Mouse (Mus musculus): Measurements from ENCODE around the gene Lrrc51. TPM values are rescaled to one million over a fixed set of nuclear protein-coding genes. Genes with fewer than 3 reads are reported as not detected.
"Not testable (repeated sequence)": the region's sequence is repeated elsewhere in the genome, so short reads cannot be mapped to it uniquely, and the experiment has no call there.

The Lrrc51 gene
- total and polyA plus RNA-seq, 2 experiments from 2014 or later = 0.19 to 3.0 TPM

DNA sequence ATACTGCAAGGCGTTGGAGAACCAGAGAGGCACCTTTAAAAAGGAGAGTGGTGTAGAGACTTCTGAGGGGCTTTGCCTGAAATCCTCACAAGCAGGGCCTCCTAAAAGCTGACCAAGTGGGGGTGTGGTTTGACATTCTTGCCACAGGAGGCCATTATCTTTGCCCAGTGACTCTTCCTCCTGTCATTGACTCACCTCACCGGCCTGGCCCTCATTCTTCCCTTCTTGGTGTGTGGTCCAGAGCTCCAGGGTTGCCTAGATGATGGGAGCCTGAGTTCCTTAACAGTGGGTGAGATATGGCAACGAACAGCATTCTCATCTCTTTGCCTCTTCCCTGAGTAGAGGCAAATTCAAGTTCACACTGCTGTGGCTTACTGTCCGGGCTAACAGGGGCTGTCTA, 22.2 kb upstream of the Lrrc51 start:
- Histone ChIP-seq H3K4me3 (ENCODE audit: low read depth, low read length) (no peak overlapping the region), H3K27me3 (ENCODE audit: control insufficient read depth, insufficient read depth, low read length) (no peaks in the 10 kb centered on the region), H3K4me2 (ENCODE audit: low read depth, low read length) (no peak overlapping the region), H3K36me3 (replicated peaks; ENCODE audit: control insufficient read depth, insufficient read depth, low read length) (no peaks in the 10 kb centered on the region), H3K9ac (replicated peaks; ENCODE audit: low read depth, low read length) (no peak overlapping the region), H3K27ac (ENCODE audit: low read depth) (no peak overlapping the region), H3K4me1 (ENCODE audit: control insufficient read depth, insufficient read depth) (no peaks in the 10 kb centered on the region), H3K9me3 (replicated peaks; ENCODE audit: control insufficient read depth, low read length) (no peaks in the 10 kb centered on the region)
- 56% methylated on average over 4 of the region's 4 CpGs for WGBS
- no peak for DNase-seq (ENCODE audit: low spot score)
- no peak for TF ChIP-seq EP300 (IDR thresholded peaks at IDR 0.05; ENCODE audit: low read depth)
- TF ChIP-seq CTCF (IDR thresholded peaks at IDR 0.05; ENCODE audit: low read depth) = no peak
- ATAC-seq (ENCODE audit: insufficient read depth, low read depth) = no peak

DNA sequence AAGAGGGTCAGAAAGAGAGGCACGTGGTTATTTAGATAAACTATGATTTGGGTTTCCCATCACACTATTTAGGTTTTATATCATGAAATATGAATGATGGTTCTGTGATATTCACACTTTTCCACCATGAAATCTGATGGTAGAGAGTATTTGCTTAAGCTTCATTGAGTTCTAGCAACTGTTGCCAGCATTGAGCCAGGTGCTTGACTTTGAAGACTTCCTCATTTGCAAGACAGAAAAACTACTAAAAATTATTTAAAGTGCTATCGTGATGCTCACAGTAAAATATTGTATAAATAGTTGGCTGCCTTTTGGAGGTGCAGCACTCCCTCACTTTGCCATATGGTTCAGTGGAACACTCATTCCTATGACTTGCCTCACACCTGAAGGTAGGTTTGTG, 21.6 kb upstream of the Lrrc51 start:
- Histone ChIP-seq H3K4me1 (ENCODE audit: control insufficient read depth, insufficient read depth) (no peaks in the 10 kb centered on the region), H3K4me2 (ENCODE audit: low read depth, low read length) (no peak overlapping the region), H3K27ac (ENCODE audit: low read depth) (no peak overlapping the region), H3K27me3 (ENCODE audit: control insufficient read depth, insufficient read depth, low read length) (no peaks in the 10 kb centered on the region), H3K9ac (replicated peaks; ENCODE audit: low read depth, low read length) (no peak overlapping the region), H3K4me3 (ENCODE audit: low read depth, low read length) (no peak overlapping the region), H3K9me3 (replicated peaks; ENCODE audit: control insufficient read depth, low read length) (no peaks in the 10 kb centered on the region), H3K36me3 (replicated peaks; ENCODE audit: control insufficient read depth, insufficient read depth, low read length) (no peaks in the 10 kb centered on the region)
- no peak for TF ChIP-seq EP300 (IDR thresholded peaks at IDR 0.05; ENCODE audit: low read depth)
- no peak for TF ChIP-seq CTCF (IDR thresholded peaks at IDR 0.05; ENCODE audit: low read depth)
- no peak for ATAC-seq (ENCODE audit: insufficient read depth, low read depth)
- 80% methylated on average over 2 of the region's 2 CpGs for WGBS
- no peak for DNase-seq (ENCODE audit: low spot score)

DNA sequence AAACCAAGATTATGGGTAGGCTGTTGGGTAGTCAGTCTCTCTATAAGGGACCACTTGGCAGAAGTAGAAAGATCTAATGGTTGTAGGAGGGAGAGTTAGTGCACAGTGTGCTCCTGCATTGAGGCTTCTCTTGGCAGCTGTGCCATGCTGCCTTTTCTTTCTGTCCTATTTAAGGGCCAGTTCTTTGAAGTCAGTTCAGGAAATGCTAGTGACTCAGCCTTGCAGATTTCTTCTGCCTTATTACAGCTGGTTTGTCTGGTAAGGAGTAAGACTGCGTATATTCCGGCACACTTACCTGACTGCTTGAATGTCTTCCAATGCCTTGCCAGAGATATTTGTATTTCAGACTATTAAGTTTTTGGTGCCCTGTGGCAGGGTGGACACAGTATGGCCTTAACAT, 20.5 kb upstream of the Lrrc51 start:
- Histone ChIP-seq H3K9me3 (replicated peaks; ENCODE audit: control insufficient read depth, low read length) (no peaks in the 10 kb centered on the region), H3K4me3 (ENCODE audit: low read depth, low read length) (no peak overlapping the region), H3K9ac (replicated peaks; ENCODE audit: low read depth, low read length) (no peak overlapping the region), H3K4me2 (ENCODE audit: low read depth, low read length) (no peak overlapping the region), H3K27me3 (ENCODE audit: control insufficient read depth, insufficient read depth, low read length) (no peaks in the 10 kb centered on the region), H3K27ac (ENCODE audit: low read depth) (no peak overlapping the region), H3K4me1 (ENCODE audit: control insufficient read depth, insufficient read depth) (no peaks in the 10 kb centered on the region), H3K36me3 (replicated peaks; ENCODE audit: control insufficient read depth, insufficient read depth, low read length) (no peaks in the 10 kb centered on the region)
- 82% methylated on average over 2 of the region's 2 CpGs for WGBS
- DNase-seq (ENCODE audit: low spot score) = no peak
- TF ChIP-seq EP300 (IDR thresholded peaks at IDR 0.05; ENCODE audit: low read depth) (no peak), CTCF (IDR thresholded peaks at IDR 0.05; ENCODE audit: low read depth) (no peak)
- ATAC-seq (ENCODE audit: insufficient read depth, low read depth) = no peak

DNA sequence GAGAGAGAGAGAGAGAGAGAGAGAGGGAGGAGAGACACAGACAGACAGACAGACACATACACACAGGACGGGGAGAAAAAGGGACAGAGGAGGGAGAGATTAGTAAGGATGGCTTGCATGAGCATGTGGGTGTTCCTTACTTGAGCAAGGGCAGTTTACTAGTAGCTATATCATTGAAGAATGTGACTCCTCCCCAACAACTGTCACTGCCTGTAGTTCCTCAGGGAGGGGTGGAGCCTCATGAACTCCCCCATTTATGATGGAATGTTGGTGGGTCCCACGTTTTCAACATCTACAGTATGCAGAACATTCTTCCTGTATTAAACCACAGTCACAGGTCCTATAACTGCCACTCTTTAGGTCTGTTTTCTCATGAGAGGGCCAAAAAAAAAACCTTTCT, 18.4 kb upstream of the Lrrc51 start:
- no peak overlapping the region for H3K4me2 ChIP-seq (ENCODE audit: low read depth, low read length)
- H3K9ac ChIP-seq (replicated peaks; ENCODE audit: low read depth, low read length) = no peak overlapping the region
- no peaks in the 10 kb centered on the region for H3K36me3 ChIP-seq (replicated peaks; ENCODE audit: control insufficient read depth, insufficient read depth, low read length)
- no peaks in the 10 kb centered on the region for H3K4me1 ChIP-seq (ENCODE audit: control insufficient read depth, insufficient read depth)
- DNase-seq (ENCODE audit: low spot score) = no peak
- 47% methylated on average over 2 of the region's 2 CpGs for WGBS
- no peak for TF ChIP-seq EP300 (IDR thresholded peaks at IDR 0.05; ENCODE audit: low read depth)
- no peak for TF ChIP-seq CTCF (IDR thresholded peaks at IDR 0.05; ENCODE audit: low read depth)
- no peaks in the 10 kb centered on the region for H3K27me3 ChIP-seq (ENCODE audit: control insufficient read depth, insufficient read depth, low read length)
- no peaks in the 10 kb centered on the region for H3K9me3 ChIP-seq (replicated peaks; ENCODE audit: control insufficient read depth, low read length)
- no peak for ATAC-seq (ENCODE audit: insufficient read depth, low read depth)
- H3K27ac ChIP-seq (ENCODE audit: low read depth) = 0 out of 2 replicates have a peak overlapping the region, but pooled peaks have one; percentile 4
- no peak overlapping the region for H3K4me3 ChIP-seq (ENCODE audit: low read depth, low read length)

DNA sequence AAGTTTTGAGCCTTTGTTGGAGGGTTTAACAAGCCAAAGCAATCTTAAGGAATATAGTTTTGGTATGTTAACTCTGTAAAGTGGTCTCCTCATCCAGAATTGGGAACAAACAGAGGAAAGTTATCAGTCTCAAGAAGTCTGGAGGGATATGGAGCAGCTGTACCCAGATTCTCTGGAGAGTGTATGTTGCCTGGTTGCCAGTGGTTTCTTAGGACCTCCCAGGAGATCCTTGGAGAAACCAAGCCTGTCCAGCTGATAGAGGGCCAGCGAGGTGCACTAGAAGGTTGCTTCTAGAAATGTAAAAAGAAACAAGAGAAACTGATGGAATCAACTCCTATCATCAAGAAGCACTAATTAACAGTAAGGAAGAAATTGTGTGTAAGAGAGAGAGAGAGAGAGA, 18.0 kb upstream of the Lrrc51 start:
- DNase-seq (ENCODE audit: low spot score) = no peak
- TF ChIP-seq CTCF (IDR thresholded peaks at IDR 0.05; ENCODE audit: low read depth) (no peak), EP300 (IDR thresholded peaks at IDR 0.05; ENCODE audit: low read depth) (no peak)
- ATAC-seq (ENCODE audit: insufficient read depth, low read depth) = no peak
- Histone ChIP-seq H3K27ac (ENCODE audit: low read depth) (no peak overlapping the region), H3K9me3 (replicated peaks; ENCODE audit: control insufficient read depth, low read length) (no peaks in the 10 kb centered on the region), H3K27me3 (ENCODE audit: control insufficient read depth, insufficient read depth, low read length) (no peaks in the 10 kb centered on the region), H3K4me2 (ENCODE audit: low read depth, low read length) (no peak overlapping the region), H3K36me3 (replicated peaks; ENCODE audit: control insufficient read depth, insufficient read depth, low read length) (no peaks in the 10 kb centered on the region), H3K4me1 (ENCODE audit: control insufficient read depth, insufficient read depth) (no peaks in the 10 kb centered on the region), H3K4me3 (ENCODE audit: low read depth, low read length) (no peak overlapping the region), H3K9ac (replicated peaks; ENCODE audit: low read depth, low read length) (no peak overlapping the region)
- 68% methylated on average over 1 of the region's 1 CpGs for WGBS

DNA sequence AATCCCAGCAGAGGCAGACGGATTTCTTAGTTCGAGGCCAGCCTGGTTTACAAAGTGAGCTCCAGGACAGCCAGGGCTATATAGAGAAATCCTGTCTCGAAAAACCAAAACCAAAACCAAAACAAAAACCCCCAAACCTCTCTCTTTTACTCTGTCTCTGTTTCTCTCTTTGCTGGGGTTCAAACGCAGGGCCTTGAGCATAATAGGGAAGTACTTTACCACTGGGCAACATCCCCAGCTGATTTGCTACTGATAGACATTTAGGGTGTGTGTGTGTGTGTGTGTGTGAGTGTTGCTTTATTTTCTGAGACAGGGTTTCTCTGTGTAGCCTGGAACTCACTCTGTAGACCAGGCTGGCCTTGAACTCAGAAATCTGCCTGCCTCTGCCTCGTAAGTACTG, 15.3 kb upstream of the Lrrc51 start:
- H3K4me1 ChIP-seq (ENCODE audit: control insufficient read depth, insufficient read depth); DNase-seq (ENCODE audit: low spot score); H3K9ac ChIP-seq (replicated peaks; ENCODE audit: low read depth, low read length); H3K27ac ChIP-seq (ENCODE audit: low read depth); H3K9me3 ChIP-seq (replicated peaks; ENCODE audit: control insufficient read depth, low read length); H3K4me2 ChIP-seq (ENCODE audit: low read depth, low read length); ATAC-seq (ENCODE audit: insufficient read depth, low read depth); H3K36me3 ChIP-seq (replicated peaks; ENCODE audit: control insufficient read depth, insufficient read depth, low read length); H3K27me3 ChIP-seq (ENCODE audit: control insufficient read depth, insufficient read depth, low read length); H3K4me3 ChIP-seq (ENCODE audit: low read depth, low read length): not testable (repeated sequence)
- 87% methylated on average over 5 of the region's 5 CpGs for WGBS

Data from heart, postnatal 0 days (tissue).